Mouse (Mus musculus): Measurements from ENCODE around the gene Ifngr2. TPM values are rescaled to one million over a fixed set of nuclear protein-coding genes. Genes with fewer than 3 reads are reported as not detected.

Gene Ifngr2
- polyA plus RNA-seq, 1 experiment from 2014 or later, result 44.0 TPM

- no peak overlapping the region for H3K4me3 ChIP-seq (ENCODE audit: low read depth, low read length)
- no peak overlapping the region for H3K27ac ChIP-seq (ENCODE audit: low read length)
- WGBS, result 27% methylated on average over 10 of the region's 10 CpGs
- no peaks in the 10 kb centered on the region for H3K9me3 ChIP-seq (ENCODE audit: control insufficient read depth, low read depth, low read length)
- H3K4me1 ChIP-seq (ENCODE audit: control insufficient read depth, insufficient read depth, low read length), result no peaks in the 10 kb centered on the region
- H3K36me3 ChIP-seq (ENCODE audit: control insufficient read depth, insufficient read depth, low read length), result no peaks in the 10 kb centered on the region
- H3K4me2 ChIP-seq (replicated peaks; ENCODE audit: low read depth, low read length), result no peak overlapping the region; the same call in 1 of the 2 replicates
- no peaks in the 10 kb centered on the region for H3K27me3 ChIP-seq (ENCODE audit: control insufficient read depth, insufficient read depth, low read length)
- no peak overlapping the region for H3K9ac ChIP-seq (replicated peaks; ENCODE audit: low read depth, low read length)
- peak; percentile 57; the same call in 1 of the 2 replicates for ATAC-seq (ENCODE audit: insufficient number of reproducible peaks, insufficient read depth, low FRiP score, low read depth)
Measured at GRCm38 (mm10) chr16:91541573-91542081, 5.2 kb upstream of the Ifngr2 start.

- H3K27ac ChIP-seq (ENCODE audit: low read length), result no peak overlapping the region
- no peak overlapping the region for H3K4me2 ChIP-seq (replicated peaks; ENCODE audit: low read depth, low read length)
- no peak overlapping the region for H3K9ac ChIP-seq (replicated peaks; ENCODE audit: low read depth, low read length)
- no peaks in the 10 kb centered on the region for H3K36me3 ChIP-seq (ENCODE audit: control insufficient read depth, insufficient read depth, low read length)
- no peak overlapping the region for H3K4me3 ChIP-seq (ENCODE audit: low read depth, low read length)
- no peak for ATAC-seq (ENCODE audit: insufficient number of reproducible peaks, insufficient read depth, low FRiP score, low read depth)
- no peaks in the 10 kb centered on the region for H3K9me3 ChIP-seq (ENCODE audit: control insufficient read depth, low read depth, low read length)
- peaks cover 8% of the 10 kb centered on the region; the same call in 1 of the 2 replicates for H3K4me1 ChIP-seq (ENCODE audit: control insufficient read depth, insufficient read depth, low read length)
- no peaks in the 10 kb centered on the region for H3K27me3 ChIP-seq (ENCODE audit: control insufficient read depth, insufficient read depth, low read length)
- 89% methylated on average over 1 of the region's 1 CpGs for WGBS
Measured at GRCm38 (mm10) chr16:91543619-91544018, 3.3 kb upstream of the Ifngr2 start.

- no peak for ATAC-seq (ENCODE audit: insufficient number of reproducible peaks, insufficient read depth, low FRiP score, low read depth)
- H3K27ac ChIP-seq (ENCODE audit: low read length), result no peak overlapping the region
Measured at GRCm38 (mm10) chr16:91545597-91546281, 1.1 kb upstream of the Ifngr2 start.

GRCm38 (mm10) chr16:91546391-91546835 lies 459 bp upstream of the Ifngr2 start:
- peak; percentile 29; the same call in 1 of the 2 replicates for ATAC-seq (ENCODE audit: insufficient number of reproducible peaks, insufficient read depth, low FRiP score, low read depth)
- no peaks in the 10 kb centered on the region for H3K36me3 ChIP-seq (ENCODE audit: control insufficient read depth, insufficient read depth, low read length)
- peaks cover 17% of the 10 kb centered on the region; the same call in 1 of the 2 replicates for H3K4me1 ChIP-seq (ENCODE audit: control insufficient read depth, insufficient read depth, low read length)
- 13% methylated on average over 14 of the region's 14 CpGs for WGBS
- H3K27ac ChIP-seq (ENCODE audit: low read length), result no peak overlapping the region
- H3K9ac ChIP-seq (replicated peaks; ENCODE audit: low read depth, low read length), result peak overlapping the region; percentile 91; the same call in 1 of the 2 replicates
- H3K27me3 ChIP-seq (ENCODE audit: control insufficient read depth, insufficient read depth, low read length), result no peaks in the 10 kb centered on the region
- H3K4me2 ChIP-seq (replicated peaks; ENCODE audit: low read depth, low read length), result peak overlapping the region; percentile 66
- peak overlapping the region; percentile 95 for H3K4me3 ChIP-seq (ENCODE audit: low read depth, low read length)
- H3K9me3 ChIP-seq (ENCODE audit: control insufficient read depth, low read depth, low read length), result no peaks in the 10 kb centered on the region

More at GRCm38 (mm10) chr16:91545597-91546281, 1.1 kb upstream of the Ifngr2 start:
- no peaks in the 10 kb centered on the region for H3K27me3 ChIP-seq (ENCODE audit: control insufficient read depth, insufficient read depth, low read length)
- no peaks in the 10 kb centered on the region for H3K36me3 ChIP-seq (ENCODE audit: control insufficient read depth, insufficient read depth, low read length)
- H3K9ac ChIP-seq (replicated peaks; ENCODE audit: low read depth, low read length), result no peak overlapping the region
- H3K4me3 ChIP-seq (ENCODE audit: low read depth, low read length), result no peak overlapping the region
- no peaks in the 10 kb centered on the region for H3K9me3 ChIP-seq (ENCODE audit: control insufficient read depth, low read depth, low read length)
- 61% methylated on average over 10 of the region's 10 CpGs for WGBS
- peaks cover 17% of the 10 kb centered on the region; the same call in 1 of the 2 replicates for H3K4me1 ChIP-seq (ENCODE audit: control insufficient read depth, insufficient read depth, low read length)
- H3K4me2 ChIP-seq (replicated peaks; ENCODE audit: low read depth, low read length), result no peak overlapping the region

GRCm38 (mm10) chr16:91547974-91548373 lies 1.1 kb downstream of the Ifngr2 start:
- no peak overlapping the region for H3K27ac ChIP-seq (ENCODE audit: low read length)
- no peaks in the 10 kb centered on the region for H3K36me3 ChIP-seq (ENCODE audit: control insufficient read depth, insufficient read depth, low read length)
- no peaks in the 10 kb centered on the region for H3K9me3 ChIP-seq (ENCODE audit: control insufficient read depth, low read depth, low read length)
- H3K4me2 ChIP-seq (replicated peaks; ENCODE audit: low read depth, low read length), result peak overlapping the region; percentile 66
- peak overlapping the region; percentile 95 for H3K4me3 ChIP-seq (ENCODE audit: low read depth, low read length)
- no peak for ATAC-seq (ENCODE audit: insufficient number of reproducible peaks, insufficient read depth, low FRiP score, low read depth)
- WGBS, result 54% methylated on average over 5 of the region's 5 CpGs
- no peaks in the 10 kb centered on the region for H3K27me3 ChIP-seq (ENCODE audit: control insufficient read depth, insufficient read depth, low read length)
- peaks cover 17% of the 10 kb centered on the region; the same call in 1 of the 2 replicates for H3K4me1 ChIP-seq (ENCODE audit: control insufficient read depth, insufficient read depth, low read length)
- no peak overlapping the region for H3K9ac ChIP-seq (replicated peaks; ENCODE audit: low read depth, low read length)

GRCm38 (mm10) chr16:91548586-91548985 lies 1.7 kb downstream of the Ifngr2 start:
- 47% methylated on average over 5 of the region's 5 CpGs for WGBS
- Histone ChIP-seq H3K4me3 (ENCODE audit: low read depth, low read length) (no peak overlapping the region; the same call in 1 of the 2 replicates), H3K9ac (replicated peaks; ENCODE audit: low read depth, low read length) (no peak overlapping the region), H3K27ac (ENCODE audit: low read length) (no peak overlapping the region), H3K4me2 (replicated peaks; ENCODE audit: low read depth, low read length) (peak overlapping the region; percentile 66), H3K36me3 (ENCODE audit: control insufficient read depth, insufficient read depth, low read length) (no peaks in the 10 kb centered on the region), H3K9me3 (ENCODE audit: control insufficient read depth, low read depth, low read length) (no peaks in the 10 kb centered on the region), H3K27me3 (ENCODE audit: control insufficient read depth, insufficient read depth, low read length) (no peaks in the 10 kb centered on the region), H3K4me1 (ENCODE audit: control insufficient read depth, insufficient read depth, low read length) (peaks cover 21% of the 10 kb centered on the region)
- no peak for ATAC-seq (ENCODE audit: insufficient number of reproducible peaks, insufficient read depth, low FRiP score, low read depth)

- Histone ChIP-seq H3K4me1 (ENCODE audit: control insufficient read depth, insufficient read depth, low read length) (peaks cover 26% of the 10 kb centered on the region), H3K4me2 (replicated peaks; ENCODE audit: low read depth, low read length) (peak overlapping the region; percentile 66), H3K9ac (replicated peaks; ENCODE audit: low read depth, low read length) (no peak overlapping the region), H3K36me3 (ENCODE audit: control insufficient read depth, insufficient read depth, low read length) (no peaks in the 10 kb centered on the region), H3K27me3 (ENCODE audit: control insufficient read depth, insufficient read depth, low read length) (no peaks in the 10 kb centered on the region), H3K9me3 (ENCODE audit: control insufficient read depth, low read depth, low read length) (no peaks in the 10 kb centered on the region), H3K27ac (ENCODE audit: low read length) (no peak overlapping the region), H3K4me3 (ENCODE audit: low read depth, low read length) (no peak overlapping the region; the same call in 1 of the 2 replicates)
- 79% methylated on average over 2 of the region's 2 CpGs for WGBS
- no peak for ATAC-seq (ENCODE audit: insufficient number of reproducible peaks, insufficient read depth, low FRiP score, low read depth)
Measured at GRCm38 (mm10) chr16:91548996-91549395, 2.1 kb downstream of the Ifngr2 start.

- H3K27me3 ChIP-seq (ENCODE audit: control insufficient read depth, insufficient read depth, low read length), result no peaks in the 10 kb centered on the region
- H3K4me3 ChIP-seq (ENCODE audit: low read depth, low read length), result no peak overlapping the region
- no peaks in the 10 kb centered on the region for H3K9me3 ChIP-seq (ENCODE audit: control insufficient read depth, low read depth, low read length)
- H3K4me1 ChIP-seq (ENCODE audit: control insufficient read depth, insufficient read depth, low read length), result peaks cover 27% of the 10 kb centered on the region
- 62% methylated on average over 5 of the region's 5 CpGs for WGBS
- H3K27ac ChIP-seq (ENCODE audit: low read length), result no peak overlapping the region; the same call in 1 of the 2 replicates
- no peaks in the 10 kb centered on the region for H3K36me3 ChIP-seq (ENCODE audit: control insufficient read depth, insufficient read depth, low read length)
- H3K4me2 ChIP-seq (replicated peaks; ENCODE audit: low read depth, low read length), result no peak overlapping the region
- ATAC-seq (ENCODE audit: insufficient number of reproducible peaks, insufficient read depth, low FRiP score, low read depth), result no peak
- H3K9ac ChIP-seq (replicated peaks; ENCODE audit: low read depth, low read length), result no peak overlapping the region
Measured at GRCm38 (mm10) chr16:91549616-91550015, 2.7 kb downstream of the Ifngr2 start.

Measured in stomach, embryonic 14.5 days (tissue).